Mouse (Mus musculus): Measurements from ENCODE around the gene Ncbp2. TPM values are rescaled to one million over a fixed set of nuclear protein-coding genes. Genes with fewer than 3 reads are reported as not detected.

Ncbp2 gene
- total RNA-seq (2021), result 10 to 100 TPM; 21.4 to 25.5 TPM

DNA sequence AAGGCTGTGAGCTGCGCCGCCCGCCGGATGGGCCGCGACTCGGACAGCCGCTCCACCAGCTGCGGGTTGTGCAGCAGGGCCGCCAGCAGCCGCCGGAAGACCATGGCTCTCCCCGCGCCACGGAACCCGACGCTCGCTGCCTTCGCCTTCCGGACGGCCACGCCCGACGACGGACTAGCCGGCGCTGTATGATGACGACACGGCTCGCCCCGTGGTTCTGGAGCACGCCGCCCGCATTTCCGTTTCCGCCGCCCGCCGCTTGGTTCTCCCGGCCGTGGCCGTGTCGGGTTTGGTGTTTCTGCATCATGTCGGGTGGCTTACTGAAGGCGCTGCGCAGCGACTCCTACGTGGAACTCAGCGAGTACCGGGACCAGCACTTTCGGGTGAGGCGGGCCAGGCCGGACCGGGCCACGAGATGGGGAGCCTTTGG lies at the start of gene Ncbp2, which contains the start of gene 0610012G03Rik:
Gene Ncbp2 (plus strand): TSS at position 169 of the 430 bp plus-strand sequence.
Gene 0610012G03Rik (minus strand): TSS at position 150 of the 430 bp plus-strand sequence.
- intact Hi-C loops (cut with DNase I), result loop anchor here (1.0 to 5.0 kb wide), 2 partner anchors 55 to 299 kb away; partner anchors contain the start of genes Fbxo45, Senp5 and Wdr53
- peak; percentile 88 for DNase-seq (ENCODE audit: low spot score)

DNA sequence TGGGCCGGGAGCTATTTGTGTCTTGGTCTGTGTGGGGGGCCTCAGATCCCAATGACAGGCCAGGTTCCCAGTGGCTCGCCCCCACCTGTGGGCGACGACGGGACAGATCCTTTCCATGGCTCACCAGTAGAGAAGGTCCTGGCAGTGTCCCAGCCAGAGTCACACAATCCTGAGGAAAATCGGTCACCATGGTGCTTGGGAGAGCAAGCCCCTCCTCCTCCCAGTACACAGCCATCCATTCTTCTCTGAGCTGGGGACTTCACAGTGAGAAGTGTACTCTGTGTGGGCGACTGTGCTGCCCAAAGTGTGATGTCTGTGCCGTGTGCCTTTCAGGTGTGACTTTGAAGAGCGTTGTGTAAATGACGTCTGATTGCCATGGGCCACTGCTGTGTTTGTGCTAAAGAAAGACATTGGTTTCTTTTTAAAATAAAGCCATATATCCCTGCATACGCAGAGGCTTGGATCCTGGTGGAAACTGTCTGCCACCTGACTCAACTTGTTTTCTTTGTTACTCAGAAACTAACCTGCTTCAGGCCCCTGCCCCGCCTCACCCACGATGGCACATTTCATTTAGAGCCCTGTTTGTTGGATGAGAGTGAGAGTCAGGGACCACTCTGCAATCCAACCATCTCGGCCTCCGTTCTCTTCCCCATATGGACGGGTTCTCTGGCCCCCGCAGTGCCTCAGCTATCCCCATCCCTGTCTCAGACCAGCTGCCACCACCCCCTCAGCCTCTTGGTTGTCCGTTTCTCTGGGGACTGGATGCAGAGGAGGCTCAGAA lies 49.6 kb upstream of the Ncbp2 start:
- intact Hi-C loops (cut with DNase I), result no loop called here
- DNase-seq (ENCODE audit: low spot score), result no peak

DNA sequence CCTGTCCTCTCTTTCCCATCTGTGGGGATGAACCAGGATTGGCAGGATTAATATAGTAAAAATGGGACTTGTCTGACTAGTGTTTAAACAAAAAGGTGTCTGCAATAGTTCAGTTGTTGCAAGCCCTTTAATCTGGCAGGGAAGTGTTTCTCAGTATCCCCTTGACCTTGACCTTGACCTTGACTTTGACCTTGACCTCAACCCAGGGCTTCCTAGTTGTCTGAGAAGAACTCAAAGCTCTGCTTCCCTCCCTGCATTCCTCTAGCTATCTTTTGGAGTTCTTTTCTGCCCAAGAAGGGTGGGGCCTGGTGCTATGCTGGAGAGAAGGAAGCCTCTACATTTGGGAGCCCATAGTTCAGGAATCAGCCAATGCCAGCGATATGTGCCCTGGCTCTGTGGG lies 46.4 kb upstream of the Ncbp2 start:
- intact Hi-C loops (cut with DNase I), result no loop called here
- no peak for DNase-seq (ENCODE audit: low spot score)

DNA sequence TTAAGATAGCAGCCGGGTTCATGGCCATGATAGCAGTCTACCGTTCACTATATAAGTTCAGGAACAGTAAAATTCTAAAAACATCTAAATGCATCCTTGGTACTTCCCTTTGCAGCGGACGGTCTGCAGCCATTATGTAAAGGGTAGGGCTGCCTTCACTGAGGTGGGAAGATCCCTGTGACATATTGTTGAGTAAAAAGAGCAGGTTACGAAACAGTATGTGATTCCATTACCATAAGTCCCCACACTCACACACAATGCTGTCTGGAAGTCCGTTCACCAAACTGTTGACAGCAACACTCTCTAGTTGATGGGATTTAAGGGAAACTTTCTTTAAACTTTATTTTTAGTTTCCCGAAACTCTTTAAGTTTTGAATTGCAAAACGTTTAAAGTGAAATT lies 45.1 kb upstream of the Ncbp2 start:
- no peak for DNase-seq (ENCODE audit: low spot score)
- intact Hi-C loops (cut with DNase I), result no loop called here

DNA sequence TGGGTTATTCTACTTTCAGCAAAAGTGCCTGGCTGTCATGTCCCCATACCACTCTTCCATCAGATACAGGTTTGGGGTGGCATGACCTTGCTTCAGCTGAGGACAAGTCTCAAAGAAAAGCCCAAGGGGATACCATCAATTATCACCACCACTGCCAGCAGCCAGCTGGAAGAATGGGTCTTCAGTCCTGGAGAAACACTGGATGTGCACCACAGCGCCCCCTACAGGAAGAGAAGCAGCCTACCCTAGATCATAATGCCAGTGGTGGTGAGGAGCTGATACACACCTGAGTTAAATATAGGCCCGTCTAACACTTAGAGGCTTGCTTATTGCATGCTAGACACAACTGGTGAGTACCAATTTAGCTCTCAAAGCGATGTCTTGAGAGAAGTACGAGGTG lies 43.0 kb upstream of the Ncbp2 start:
- DNase-seq (ENCODE audit: low spot score), result no peak
- intact Hi-C loops (cut with DNase I), result no loop called here

DNA sequence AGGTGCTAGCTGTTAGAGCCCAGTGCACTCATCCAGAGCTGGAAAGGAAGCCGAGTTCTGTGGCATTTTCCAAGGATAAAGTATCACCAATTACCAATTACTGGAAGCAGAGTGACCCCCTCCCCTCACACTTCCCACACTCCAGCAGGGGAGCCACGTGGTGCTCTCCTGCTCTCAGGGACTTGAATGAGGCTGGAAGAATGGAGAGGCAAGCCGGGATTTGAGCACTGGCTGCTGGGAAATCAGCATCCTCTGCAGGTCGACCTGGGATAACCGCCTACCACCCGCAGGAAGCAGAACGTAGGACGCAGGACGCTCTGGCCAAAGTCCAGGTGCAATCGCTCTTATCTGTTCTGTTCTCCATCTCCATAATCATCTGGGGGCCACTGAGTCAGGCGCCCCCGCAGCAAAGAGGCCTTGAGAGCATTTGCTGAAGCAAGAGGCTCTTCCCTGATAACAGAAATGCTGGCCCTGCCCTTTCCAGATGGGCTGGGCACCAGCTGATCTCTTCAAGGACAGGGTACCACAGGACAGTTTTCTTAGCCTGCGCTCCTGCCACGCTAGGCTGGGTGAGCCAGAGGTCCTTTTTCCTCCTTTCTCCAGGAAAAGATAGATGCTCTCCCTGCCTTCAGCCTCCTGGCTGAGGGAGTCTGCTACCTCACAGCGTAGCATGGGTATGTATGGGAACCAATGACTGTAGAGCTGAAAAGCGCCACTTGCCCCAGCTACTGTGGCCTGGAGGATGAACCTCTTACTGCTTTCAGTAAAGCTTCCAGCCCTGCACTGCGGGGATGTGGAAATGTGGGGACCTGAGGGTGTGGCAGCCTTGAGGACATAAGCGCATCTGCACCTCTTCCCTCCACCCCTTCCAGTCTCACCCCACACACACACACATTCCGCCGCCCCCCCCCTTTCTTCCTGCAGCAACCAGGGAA lies 42.2 kb upstream of the Ncbp2 start:
- intact Hi-C loops (cut with DNase I), result no loop called here
- no peak for DNase-seq (ENCODE audit: low spot score)

DNA sequence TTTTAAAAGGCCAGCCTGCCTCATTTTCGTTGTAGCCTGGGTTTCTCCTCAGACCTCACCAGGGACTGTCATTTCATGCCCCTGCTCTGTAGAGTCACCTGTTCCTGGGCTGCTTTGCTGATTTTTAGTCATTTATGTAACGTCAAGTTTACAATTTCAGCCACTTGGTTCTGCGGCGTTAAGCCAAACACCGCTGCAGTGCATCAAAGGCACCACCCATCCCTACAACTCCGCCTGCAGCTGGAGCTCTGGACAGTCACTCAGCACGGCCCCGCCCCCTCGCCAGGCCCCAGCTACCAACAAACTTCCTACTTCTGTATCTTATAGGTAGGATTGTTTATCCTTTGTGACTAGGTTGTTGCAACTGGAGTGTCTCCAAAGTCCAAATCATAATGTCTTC lies 41.4 kb upstream of the Ncbp2 start:
- no peak for DNase-seq (ENCODE audit: low spot score)
- intact Hi-C loops (cut with DNase I), result no loop called here

DNA sequence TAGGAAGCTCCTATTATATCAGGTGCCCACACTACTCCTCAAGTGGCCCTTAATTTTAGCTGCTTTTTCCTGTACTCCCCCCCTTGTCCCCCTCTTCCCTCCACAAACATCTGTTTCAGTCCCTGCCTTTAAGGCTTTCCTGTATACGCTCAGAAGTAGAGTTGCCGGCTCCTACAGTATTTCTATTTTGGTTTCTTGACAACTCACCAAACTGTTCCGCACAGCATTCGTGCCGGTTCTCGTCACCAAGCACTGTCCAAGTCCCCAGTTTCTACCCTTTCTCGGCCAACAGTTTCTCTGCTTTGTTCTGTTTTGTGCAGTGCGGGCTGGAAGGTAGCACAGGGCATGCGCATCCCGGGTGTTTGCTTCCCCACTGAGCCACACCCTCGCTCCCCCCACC lies 39.4 kb upstream of the Ncbp2 start:
- DNase-seq (ENCODE audit: low spot score), result no peak
- intact Hi-C loops (cut with DNase I), result no loop called here

DNA sequence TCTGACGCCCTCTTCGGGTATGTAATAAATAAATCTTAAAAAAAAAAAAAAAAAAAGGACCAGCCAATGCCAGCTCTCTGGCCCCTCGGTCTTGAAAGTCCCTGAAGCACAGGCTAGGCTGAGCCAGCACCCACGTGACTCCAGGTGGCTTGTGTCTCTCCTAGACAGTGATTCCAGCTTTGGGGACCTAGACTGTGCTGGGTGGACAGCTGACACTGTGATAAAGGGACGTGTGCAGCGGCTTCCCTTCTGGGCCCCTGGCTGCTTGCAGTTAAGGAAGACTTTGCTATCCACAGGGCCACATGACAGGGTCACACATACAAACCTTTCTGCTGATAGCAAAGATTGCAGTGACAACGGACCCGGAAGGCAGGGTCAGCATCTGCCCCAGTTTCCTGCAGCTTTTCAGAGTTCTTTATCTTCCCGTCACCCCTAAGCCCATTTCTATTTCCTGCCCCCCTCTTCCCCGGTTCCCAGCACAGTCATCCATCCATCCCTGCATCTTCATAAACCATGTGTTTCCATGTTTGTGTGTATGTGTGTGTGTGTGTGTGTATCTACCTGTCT lies 37.9 kb upstream of the Ncbp2 start:
- intact Hi-C loops (cut with DNase I), result no loop called here
- no peak for DNase-seq (ENCODE audit: low spot score)

DNA sequence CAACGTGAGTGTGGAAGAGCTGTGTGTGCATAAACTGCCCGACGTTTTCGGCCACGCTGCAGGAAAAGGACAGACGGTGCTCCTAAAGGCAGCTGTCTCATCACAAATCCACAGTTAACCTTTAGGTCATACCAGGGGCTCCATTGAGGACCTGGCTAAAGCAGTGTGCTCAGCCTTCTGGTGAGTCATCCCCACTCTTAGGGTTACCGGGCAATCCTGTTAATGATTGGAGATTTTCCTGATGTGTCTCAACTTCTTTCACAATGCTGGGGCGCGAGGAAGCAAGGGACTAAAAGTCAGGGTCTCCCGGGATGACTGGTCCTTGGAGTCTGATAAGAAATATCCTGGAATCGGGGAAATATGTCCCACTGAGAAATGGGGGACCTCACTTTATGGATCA lies 30.5 kb upstream of the Ncbp2 start:
- no peak for DNase-seq (ENCODE audit: low spot score)
- intact Hi-C loops (cut with DNase I), result loop anchor here (1.0 to 5.0 kb wide), 3 partner anchors 39 to 460 kb away; partner anchors contain the start of gene Meltf

DNA sequence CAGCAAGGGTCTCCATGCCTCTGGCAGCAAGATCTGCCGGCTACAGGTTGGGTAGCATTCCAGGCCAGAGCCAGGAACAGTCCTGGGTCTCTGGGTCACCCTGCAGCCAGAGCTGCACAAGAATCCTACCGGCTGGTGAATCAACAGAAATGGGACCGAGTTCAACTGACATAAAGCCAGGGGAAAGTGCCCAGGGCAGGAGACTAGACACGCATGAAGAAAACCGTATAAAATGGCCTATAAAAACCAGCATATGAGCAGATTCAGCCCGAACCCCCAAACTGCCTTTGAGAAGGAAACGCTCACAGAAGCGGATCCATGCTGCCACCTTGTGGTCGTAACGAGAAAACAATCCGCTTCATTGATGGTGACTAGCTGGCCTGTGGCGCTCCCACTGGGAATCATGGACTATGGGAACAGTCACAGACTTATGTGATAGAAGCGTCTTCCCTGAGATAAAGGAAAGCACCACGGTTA lies 30.0 kb upstream of the Ncbp2 start:
- intact Hi-C loops (cut with DNase I), result loop anchor here (1.0 to 5.0 kb wide), 3 partner anchors 40 to 461 kb away; partner anchors contain the start of gene Meltf
- peak; percentile 22 for DNase-seq (ENCODE audit: low spot score)

DNA sequence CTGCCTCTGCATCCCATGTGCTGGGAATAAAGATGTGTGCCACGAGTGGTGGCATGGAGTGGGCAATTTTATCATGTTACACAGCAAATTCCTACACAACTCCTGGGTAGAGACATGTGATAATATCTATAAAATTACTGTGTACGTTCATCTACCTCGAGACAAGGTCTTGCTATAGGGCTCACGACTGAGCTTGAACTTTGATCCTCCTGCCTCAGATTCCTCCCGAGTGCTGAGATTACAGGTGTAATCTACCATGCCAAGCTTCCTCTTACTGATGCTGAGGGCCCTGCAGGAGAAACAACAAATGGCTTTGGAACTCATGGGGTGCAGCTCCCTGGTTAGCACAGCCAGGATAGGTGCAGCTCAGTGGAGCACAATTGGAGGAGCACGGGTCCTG lies 23.9 kb upstream of the Ncbp2 start:
- intact Hi-C loops (cut with DNase I), result no loop called here
- DNase-seq (ENCODE audit: low spot score), result no peak

DNA sequence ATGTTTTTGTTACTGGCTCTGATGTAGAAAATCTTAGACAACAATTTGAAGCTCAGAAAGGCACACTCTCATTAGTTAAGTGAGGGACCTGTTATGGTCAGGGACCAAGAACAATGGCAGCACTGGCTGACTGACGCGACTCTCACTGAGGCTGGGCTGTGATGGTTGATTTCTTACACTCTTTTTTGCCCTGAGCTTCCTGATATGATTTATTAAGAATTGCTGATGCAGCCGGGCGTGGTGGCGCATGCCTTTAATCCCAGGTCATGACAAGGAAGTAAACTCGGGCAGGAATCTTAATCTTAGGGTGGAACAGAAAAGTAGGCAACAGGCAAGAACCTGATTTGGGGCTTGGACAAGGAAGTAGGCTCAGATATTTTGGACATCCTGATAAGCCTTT lies 22.2 kb upstream of the Ncbp2 start:
- no peak for DNase-seq (ENCODE audit: low spot score)
- intact Hi-C loops (cut with DNase I), result no loop called here

DNA sequence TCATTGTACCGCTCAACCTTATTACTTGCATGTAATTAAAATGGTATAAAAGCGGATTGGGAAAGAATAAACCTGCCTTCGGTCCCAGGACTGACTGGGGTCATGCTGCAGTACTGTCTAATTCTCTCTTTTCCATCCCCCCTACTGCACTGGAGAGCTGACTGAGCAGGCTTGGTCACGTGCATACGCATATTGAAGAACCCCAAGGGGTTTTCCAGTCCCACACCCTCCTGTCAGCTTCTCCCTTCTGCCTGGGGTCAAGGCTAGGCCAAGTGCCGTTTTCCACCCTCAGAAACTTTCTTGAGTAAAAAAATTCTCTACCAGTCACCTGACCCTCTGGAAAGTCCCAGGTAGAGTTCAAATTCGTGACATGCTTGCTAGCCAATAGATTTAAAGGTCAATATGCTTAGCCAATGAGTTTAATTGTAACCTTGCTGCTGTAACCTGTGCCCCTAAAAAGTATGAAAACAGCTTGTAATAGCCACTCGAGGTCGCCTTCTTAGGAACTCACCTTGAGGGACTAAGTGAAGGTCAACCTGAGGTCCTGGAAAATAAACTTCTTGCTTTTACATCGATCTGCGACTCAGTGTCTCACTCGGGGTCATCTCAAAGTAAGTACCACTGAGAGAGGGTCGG lies 21.6 kb upstream of the Ncbp2 start:
- intact Hi-C loops (cut with DNase I), result no loop called here
- no peak for DNase-seq (ENCODE audit: low spot score)

DNA sequence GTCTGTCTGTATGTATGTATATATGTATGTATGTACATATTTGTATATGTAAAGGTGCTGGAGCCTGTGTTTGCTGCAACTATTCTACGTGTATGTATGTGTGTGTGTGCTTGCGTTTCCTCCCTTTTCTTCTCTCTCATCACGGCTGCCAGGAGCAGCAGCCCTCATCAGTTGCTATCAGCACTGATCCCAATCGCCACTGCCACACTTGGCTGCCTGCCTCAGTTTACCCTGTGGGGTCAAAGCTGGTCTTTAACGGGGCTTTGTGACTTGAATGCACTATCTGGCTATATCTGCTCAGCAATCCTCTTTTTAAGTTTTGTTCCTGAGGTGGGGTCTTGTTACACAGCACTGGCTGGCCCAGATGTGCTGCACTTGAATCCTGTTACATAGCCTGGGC lies 20.9 kb upstream of the Ncbp2 start:
- no peak for DNase-seq (ENCODE audit: low spot score)
- intact Hi-C loops (cut with DNase I), result no loop called here

DNA sequence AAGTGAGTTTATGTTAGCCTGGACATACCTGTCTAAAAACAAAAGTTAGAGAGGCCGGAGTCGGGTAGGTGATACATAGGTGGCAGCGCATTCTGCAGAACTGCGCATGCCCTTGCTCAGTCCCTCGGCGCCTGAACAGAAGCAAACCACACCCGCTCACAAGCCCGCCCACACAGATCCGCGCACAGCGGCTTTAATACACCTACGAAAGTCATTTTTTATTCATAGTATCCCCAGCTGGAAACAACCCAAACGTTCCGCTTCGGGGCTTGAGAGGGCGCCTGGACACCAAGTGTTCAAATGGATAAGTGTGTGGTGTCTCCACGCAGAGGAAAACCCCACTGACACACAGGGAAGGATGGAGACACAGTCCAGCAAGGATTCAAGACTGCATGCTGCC lies 17.0 kb upstream of the Ncbp2 start:
- no peak for DNase-seq (ENCODE audit: low spot score)
- intact Hi-C loops (cut with DNase I), result no loop called here

DNA sequence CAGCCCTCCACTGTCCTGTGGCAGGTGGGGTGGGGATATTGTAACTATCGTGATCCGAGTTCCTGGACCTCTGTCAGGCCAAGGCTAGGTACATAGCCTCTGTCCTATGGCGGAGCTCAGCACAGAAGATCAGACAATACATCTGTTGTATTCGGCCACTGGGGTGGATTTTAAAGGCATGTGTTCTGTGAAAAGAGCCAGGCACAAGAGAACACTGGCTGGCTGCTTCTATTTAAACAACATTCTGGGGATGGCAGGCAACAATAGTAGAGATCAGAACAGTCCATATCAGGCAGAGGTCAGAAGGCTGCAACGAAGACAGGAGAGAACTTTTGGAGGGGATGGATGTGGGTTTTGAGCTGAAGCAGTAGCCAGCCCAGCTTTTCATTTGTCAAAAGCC lies 16.1 kb upstream of the Ncbp2 start:
- DNase-seq (ENCODE audit: low spot score), result no peak
- intact Hi-C loops (cut with DNase I), result no loop called here

DNA sequence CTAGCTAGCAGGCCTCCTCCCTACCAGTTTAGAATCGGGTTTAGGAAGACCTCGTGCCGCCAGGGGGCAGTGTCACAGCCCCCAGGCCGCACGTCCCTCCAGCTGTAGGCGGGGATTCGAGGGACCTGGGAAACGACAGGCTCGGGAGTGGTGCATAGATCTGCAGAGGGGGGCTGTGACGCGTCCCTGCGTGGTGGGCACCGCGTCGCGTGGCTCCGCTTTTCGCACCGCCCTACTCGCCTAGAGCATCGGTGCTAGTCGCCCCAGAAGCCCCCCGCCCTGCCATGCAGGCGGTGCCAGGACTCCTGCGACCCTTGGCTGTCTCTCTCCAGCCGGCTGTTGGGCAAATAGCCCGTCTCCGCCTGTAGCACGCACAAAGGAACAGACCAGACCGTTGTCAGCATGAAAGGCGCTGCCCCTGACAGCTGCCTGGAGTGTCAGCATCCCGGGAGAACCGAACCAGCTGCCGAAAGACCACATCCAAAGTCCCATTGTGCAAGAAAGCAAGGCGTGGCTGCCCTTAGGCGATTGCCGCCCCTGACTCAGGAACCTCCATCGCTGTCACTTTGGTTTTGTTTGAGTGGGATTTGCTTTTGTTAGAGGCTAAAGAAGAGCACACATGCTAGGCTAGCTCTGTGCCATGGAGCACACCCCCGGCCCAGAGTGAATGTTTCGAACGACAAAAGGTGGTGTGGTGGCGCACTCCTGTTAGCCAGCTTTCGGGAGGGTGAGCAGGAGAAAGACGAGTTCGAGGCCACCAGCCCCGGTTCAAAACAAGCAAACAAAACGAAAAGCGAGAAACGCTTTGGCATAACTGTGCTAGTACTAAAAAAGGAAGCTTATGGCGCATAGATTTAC lies 15.2 kb upstream of the Ncbp2 start:
- intact Hi-C loops (cut with DNase I), result no loop called here

More for the DNA sequence above, 15.2 kb upstream of the Ncbp2 start:
- DNase-seq (ENCODE audit: low spot score), result peak; percentile 85
